Mouse (Mus musculus): ENCODE results near the gene Decr2. TPM values are rescaled to one million over a fixed set of nuclear protein-coding genes. Genes with fewer than 3 reads are reported as not detected.

Decr2 gene
- total RNA-seq, 2 experiments from 2014 or later: 17.8 to 27.2 TPM

DNA sequence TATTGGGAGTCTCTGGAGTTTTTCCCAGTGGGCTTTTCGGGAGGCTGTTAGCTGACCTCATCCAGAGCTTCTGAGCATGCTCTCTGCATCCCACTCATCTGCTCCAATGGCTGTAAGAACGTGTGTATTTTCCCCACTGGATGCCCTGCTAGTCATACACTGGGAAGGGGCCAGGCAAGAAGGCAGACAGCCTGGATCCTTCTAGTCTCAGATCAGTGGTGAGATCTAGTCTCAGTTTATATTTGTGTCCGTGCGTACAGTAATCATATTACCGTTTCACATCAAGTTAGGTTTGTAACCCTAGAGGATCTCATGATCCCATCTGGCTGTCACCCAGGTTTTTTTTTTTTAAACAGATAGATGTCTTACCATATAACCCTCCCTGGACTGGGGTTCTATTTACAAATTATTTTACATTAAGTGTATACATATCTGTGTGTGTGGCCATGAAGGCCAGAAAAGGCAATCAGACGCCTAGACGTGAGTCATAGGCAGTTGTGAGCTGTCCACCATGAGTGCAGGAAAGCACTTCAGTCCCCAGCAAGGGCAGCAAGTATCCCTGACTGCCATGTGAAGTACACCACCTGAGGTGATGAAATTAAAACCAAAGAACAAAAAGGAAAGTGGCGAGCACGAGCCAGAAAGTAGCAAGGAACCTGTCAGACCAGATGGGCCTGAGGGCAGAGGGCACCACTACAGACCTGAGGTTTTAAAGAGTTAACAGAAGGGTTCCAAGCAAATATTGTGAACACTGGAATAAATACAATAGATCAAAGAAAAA, 32.2 kb downstream of the Decr2 start:
- DNase-seq: no peak

DNA sequence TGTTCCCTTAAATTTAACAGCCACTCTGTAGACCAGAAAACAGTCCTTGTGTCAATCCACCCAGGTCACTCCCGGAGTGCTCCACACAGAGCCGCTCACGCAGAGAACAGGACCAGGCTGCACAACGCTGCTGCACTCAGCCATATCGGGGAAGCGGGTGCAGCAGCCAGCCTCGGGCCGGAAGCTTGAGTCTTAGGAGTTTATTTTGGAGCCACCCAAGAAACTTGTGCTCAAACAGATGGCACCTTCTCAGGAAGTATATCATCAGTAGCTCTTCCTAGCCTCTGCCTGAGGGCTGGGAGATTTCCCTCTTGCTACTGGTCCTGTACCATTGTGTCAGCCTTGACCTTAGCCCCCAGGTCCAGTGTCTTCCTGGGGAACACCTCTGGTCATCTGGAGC, 32.9 kb downstream of the Decr2 start:
- no peak for DNase-seq

GRCm38 (mm10) chr17:26055164-26055563, 35.0 kb downstream of the Decr2 start:
- DNase-seq: no peak

DNA sequence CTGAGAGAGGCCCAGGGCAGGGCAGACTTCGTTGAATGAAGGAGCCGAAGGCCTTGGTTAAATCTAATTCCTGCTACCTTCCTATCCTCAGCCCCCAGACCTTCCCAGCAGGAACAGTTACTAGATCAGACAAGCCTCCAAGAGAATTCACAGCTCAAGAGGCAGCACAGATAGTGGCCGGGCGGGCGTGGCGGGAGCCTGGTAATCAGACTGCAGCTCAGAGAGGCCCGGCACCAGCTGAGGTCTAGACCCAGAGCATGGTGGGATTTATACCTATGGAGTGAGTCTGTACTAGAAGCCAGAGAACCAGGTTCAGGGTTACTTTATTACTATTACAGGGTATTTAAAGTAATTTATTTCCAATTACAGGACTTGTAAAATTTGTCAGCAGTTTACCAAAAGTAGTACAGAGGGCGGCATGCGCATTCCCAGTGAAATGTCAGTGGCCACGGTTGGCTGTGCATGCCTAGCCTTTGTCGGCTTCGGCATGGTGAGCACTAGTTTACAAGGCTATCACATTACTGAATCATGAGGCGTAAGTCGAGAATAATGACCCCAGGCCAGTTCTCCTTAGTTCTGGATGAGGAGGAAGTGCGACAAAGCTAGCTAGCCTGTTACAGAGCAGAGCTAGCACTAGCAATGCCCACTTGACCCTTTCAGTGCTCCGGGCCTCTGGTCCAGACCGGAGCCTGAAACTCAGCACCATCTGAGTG, 35.8 kb downstream of the Decr2 start:
- no peak for DNase-seq

DNA sequence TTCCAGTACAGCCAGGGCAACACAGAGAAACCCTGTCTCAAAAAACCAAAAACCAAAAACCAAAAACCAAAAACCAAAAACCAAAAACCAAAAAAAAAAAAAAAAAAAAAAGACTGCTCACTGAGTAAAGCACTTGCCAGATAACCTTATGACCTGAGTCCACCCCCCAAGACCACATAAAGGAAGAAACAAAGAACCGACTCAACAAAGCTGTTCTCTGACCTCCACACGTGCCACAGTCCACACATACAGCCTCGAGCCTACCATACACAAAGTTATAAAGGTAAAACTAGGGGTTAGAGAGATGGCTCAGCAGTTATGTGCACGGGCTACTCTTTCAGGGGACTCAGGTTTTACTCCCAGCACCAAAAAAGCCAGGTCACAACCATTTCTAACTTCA, 37.4 kb downstream of the Decr2 start:
- DNase-seq: no peak

- no peak for DNase-seq
These were observed 38.1 kb downstream of the Decr2 start for GRCm38 (mm10) chr17:26052074-26052473.

- DNase-seq: no peak
These were observed 42.0 kb downstream of the Decr2 start for GRCm38 (mm10) chr17:26048118-26048517.

GRCm38 (mm10) chr17:26046253-26046997, 43.7 kb downstream of the Decr2 start:
- no peak for DNase-seq

GRCm38 (mm10) chr17:26045285-26045684, 44.9 kb downstream of the Decr2 start:
- no peak for DNase-seq

DNA sequence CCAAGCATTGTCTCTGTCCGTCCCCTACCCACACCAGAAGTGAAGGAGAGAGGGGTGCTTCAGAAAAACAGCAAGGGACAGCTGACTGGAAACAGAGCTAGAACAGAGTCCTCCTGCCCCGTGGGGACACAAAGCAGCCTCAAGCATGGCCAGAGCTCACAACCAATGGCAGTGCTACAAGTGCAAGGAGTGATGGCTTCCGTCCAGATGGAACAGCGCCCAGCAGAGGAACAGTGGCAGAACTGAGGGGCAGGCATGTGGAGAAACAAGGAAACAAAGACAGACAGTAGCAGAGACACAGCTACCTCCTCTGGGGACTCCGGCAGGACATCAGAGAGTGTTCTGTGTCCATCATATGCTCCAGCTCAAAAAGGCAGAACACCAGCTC, 46.9 kb downstream of the Decr2 start:
- peak; percentile 68 to 79 for DNase-seq

- no peak for DNase-seq
These were observed 47.4 kb downstream of the Decr2 start for GRCm38 (mm10) chr17:26042599-26043248.

- DNase-seq: peak; percentile 46 to 72
These were observed 48.9 kb downstream of the Decr2 start for GRCm38 (mm10) chr17:26041111-26041802.

GRCm38 (mm10) chr17:26040711-26041110, 49.4 kb downstream of the Decr2 start:
- peak in 1 of 2 experiments; percentile 19 for DNase-seq

DNA sequence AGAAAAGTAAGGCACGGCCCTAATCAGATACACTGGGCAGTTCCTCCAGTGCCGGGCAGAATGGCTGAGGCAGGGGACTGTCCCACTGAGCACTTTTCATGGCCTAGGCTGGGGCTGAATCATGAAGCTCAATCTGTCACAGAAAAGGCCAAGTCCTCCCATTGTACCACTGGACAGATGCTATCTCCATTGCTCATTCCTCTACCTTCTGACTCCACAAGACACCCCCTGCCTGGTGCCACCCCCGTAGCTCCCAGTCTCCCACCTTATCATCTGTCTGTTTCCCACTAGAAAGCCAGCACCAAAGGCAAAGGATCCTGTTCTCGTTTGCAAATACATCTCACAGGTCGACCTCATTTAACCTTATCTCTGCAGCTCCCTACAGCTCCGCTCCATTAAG, 58.1 kb downstream of the Decr2 start:
- DNase-seq: no peak

- no peak for DNase-seq
These were observed 58.6 kb downstream of the Decr2 start for GRCm38 (mm10) chr17:26031583-26031982.

Other genes with a start within 250 kb of the Decr2 start
- 10 to 100 TPM in 1 of 2 experiments, 1 to 10 TPM in 1; 9.5 to 13.3 TPM for gene Gm20683, start 248.6 kb downstream of the Decr2 start, total RNA-seq (2021)
- gene Rhot2, start 245.5 kb downstream of the Decr2 start, total RNA-seq (2021): 100 to 1,000 TPM in 1 of 2 experiments, 10 to 100 TPM in 1; 97.2 to 104 TPM
- gene Wdr90, start 228.8 kb downstream of the Decr2 start, total RNA-seq (2021): 10 to 100 TPM; 12.9 to 15.6 TPM
- gene Mcrip2, start 221.6 kb downstream of the Decr2 start, total RNA-seq (2021): 100 to 1,000 TPM; 340 to 398 TPM
- gene Mettl26, start 215.3 kb downstream of the Decr2 start, total RNA-seq (2021): 100 to 1,000 TPM; 106 to 124 TPM
- gene Wfikkn1, start 209.5 kb downstream of the Decr2 start, total RNA-seq (2021): 1 to 10 TPM in 1 of 2 experiments, under 1 TPM in 1; 0.99 to 1.2 TPM
- 10 to 100 TPM; 20.6 to 46.0 TPM for gene Rab40c, start 170.6 kb downstream of the Decr2 start, total RNA-seq (2021)
- 100 to 1,000 TPM in 1 of 2 experiments, 10 to 100 TPM in 1; 96.8 to 117 TPM for gene Pigq, start 145.4 kb downstream of the Decr2 start, total RNA-seq (2021)
- gene Nhlrc4, start 145.4 kb downstream of the Decr2 start, total RNA-seq (2021): not detected
- not detected for gene A930017K11Rik, start 137.8 kb downstream of the Decr2 start, total RNA-seq (2021)
- 10 to 100 TPM; 16.7 to 23.8 TPM for gene Capn15, start 104.5 kb downstream of the Decr2 start, total RNA-seq (2021)
- gene Rab11fip3, start 20.8 kb downstream of the Decr2 start, total RNA-seq (2021): 10 to 100 TPM; 17.9 to 21.9 TPM
- 1 to 10 TPM; 2.2 to 3.5 TPM for gene Nme4, start 5.3 kb upstream of the Decr2 start, total RNA-seq (2021)
- gene Tmem8, start 23.0 kb upstream of the Decr2 start, total RNA-seq (2021): 1 to 10 TPM; 5.4 to 9.4 TPM
- gene Mrpl28, start 33.2 kb upstream of the Decr2 start, total RNA-seq (2021): 10 to 100 TPM; 85.8 to 88.4 TPM
- gene Axin1, start 48.4 kb upstream of the Decr2 start, total RNA-seq (2021): 10 to 100 TPM; 35.1 to 42.1 TPM
- gene Pdia2, start 108.8 kb upstream of the Decr2 start, total RNA-seq (2021): 1 to 10 TPM in 1 of 2 experiments, under 1 TPM in 1; 0.72 to 1.3 TPM
- gene Rgs11, start 112.6 kb upstream of the Decr2 start, total RNA-seq (2021): 10 to 100 TPM; 29.6 to 35.1 TPM
- 10 to 100 TPM; 10.4 TPM for gene Arhgdig, start 117.4 kb upstream of the Decr2 start, total RNA-seq (2021)
- 100 to 1,000 TPM; 107 to 126 TPM for gene Fam234a, start 153.9 kb upstream of the Decr2 start, total RNA-seq (2021)
- gene Luc7l, start 162.6 kb upstream of the Decr2 start, total RNA-seq (2021): 10 to 100 TPM; 50.0 to 74.6 TPM

Measured in adrenal gland, postnatal 36 days (tissue).